Mouse (Mus musculus) left cerebral cortex, postnatal 10 days (tissue): ENCODE measurements at regions not wholly inside any gene's neighbourhood (a gene's known extent, or its start where the extent isn't known, plus 50 kb on each side); places are given as distances from the start of the nearest gene placed in this dataset.
A peak's percentile ranks its signal among the peaks of the same experiment; 100 is the strongest.
"Not testable (repeated sequence)": the region's sequence is repeated elsewhere in the genome, so short reads cannot be mapped to it uniquely, and the experiment has no call there.

Source experiments
- DNase-seq, 2 experiments: peaks; one replicate each; pipeline ENCODE4 v3.0.0; 2021 to 2022; ENCODE audit warnings: low spot score in 2 of 2, mixed read lengths in 1 of 2; ENCODE audit errors: extremely low spot score in 1 of 2
- intact Hi-C: fragments of 180-260 bp; cut with DNase I; formaldehyde crosslinking; loops from one replicate; pipeline ENCODE4 v1.15.1; 2025

DNA sequence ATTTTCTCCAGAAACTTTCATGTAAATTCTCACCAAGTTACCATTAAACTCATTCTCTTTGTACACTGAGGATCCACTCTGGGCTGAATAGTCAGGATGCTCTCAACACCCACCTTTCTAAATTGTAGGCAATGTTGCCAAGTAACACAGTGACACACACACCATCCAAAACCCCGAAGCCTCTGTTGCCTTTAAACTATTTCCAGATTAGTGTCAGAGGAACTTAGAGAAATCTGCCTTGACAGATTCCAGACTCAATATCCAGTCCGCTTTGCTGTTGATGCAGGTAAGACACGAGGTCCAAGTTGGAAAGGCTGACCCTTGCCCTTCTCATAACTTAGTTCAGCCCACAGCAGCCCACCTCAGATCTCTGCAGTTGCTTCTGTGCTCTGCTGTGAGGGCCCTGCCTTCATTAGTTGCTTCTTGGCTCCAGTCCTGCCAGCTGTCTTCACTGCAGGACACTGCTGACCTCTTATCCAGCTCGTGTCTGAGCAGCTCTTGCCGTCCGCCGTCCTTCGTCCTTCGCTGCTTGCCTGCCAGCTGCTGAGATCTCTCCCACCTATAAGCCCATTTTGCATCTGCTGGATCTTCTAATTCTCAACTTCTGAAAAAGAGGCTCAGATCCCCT lies 306.4 kb upstream of the Tbl1xr1 start:
- intact Hi-C loops = no loop called here
- DNase-seq = peak in 1 of 2 experiments; percentile 42

DNA sequence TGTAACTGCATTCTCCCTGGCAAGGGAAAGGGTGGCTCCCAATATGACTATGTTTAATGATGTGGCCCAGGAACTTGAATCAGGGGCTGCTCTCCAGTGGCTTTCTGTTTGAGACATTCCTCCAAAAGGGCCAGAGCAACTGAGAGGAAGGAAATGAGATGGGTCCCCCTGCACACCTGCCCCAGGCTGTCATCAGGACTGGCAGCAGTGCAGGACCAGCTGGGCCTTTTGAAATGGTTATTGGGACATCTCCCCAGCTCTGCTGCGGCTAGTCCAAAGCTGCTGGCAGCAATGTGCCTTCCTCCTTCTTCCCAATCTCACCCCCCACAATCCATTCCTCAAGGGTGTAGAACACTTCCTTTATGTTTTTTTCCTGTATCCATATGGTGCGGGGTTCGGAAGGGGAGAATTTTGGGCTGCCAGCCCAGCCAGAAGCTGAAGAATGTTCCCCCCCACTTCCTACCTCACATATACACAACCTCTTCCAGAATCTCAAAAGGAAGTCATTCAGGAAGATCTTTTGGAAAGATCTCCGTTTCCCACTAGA lies 304.6 kb upstream of the Tbl1xr1 start:
- DNase-seq = no peak
- intact Hi-C loops = no loop called here

DNA sequence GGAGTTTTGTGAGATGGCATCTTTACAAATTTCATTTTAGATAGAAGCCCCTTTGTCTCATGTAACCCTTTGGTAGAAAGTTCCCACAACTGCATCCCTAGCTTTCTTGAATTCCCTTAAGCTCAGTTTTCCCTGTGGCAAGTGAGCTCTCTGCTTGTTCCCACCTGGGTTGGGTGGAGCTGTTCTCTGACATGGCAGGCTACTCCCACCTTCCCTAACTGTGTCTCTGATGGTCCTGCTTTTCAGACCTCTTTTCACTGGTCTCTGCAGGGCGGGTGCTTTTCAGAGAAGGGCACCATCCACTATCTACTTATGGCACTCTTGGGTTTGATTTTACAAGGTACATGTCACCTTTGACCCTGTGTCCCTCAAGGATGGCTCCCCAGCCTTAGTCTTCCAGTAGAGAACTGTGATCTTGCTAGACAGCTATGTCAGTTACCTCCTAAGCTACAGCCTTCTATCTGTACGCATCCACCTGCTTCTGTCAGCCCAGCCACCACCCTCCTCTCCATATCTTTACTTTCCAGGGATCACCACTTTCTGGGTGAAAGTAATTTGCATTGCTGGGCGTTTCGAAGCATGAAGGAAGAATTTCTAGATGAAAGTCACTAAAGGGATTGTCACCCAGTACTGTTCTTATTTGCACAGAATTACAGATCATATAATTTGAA lies 302.1 kb upstream of the Tbl1xr1 start:
- no peak for DNase-seq
- intact Hi-C loops = no loop called here

DNA sequence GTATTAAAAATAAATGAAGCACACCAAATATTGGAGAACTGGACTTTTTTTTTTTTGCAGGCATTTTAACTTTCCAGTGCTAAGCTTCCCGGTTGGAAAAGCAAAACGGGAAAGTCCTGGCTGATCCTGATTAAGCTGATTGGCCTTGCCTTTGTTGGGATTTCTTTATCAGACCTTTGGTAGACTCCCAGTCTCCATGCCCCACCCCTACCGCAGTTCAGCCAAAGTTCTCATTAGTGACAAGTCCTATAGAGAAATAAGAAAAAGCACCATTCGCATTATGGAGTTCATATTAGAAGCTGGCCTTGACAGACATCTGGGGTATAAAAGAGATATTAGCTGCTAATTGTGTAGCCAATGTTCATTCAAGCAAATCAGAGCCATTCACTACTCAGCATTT lies 297.7 kb upstream of the Tbl1xr1 start:
- no peak for DNase-seq
- intact Hi-C loops = no loop called here

DNA sequence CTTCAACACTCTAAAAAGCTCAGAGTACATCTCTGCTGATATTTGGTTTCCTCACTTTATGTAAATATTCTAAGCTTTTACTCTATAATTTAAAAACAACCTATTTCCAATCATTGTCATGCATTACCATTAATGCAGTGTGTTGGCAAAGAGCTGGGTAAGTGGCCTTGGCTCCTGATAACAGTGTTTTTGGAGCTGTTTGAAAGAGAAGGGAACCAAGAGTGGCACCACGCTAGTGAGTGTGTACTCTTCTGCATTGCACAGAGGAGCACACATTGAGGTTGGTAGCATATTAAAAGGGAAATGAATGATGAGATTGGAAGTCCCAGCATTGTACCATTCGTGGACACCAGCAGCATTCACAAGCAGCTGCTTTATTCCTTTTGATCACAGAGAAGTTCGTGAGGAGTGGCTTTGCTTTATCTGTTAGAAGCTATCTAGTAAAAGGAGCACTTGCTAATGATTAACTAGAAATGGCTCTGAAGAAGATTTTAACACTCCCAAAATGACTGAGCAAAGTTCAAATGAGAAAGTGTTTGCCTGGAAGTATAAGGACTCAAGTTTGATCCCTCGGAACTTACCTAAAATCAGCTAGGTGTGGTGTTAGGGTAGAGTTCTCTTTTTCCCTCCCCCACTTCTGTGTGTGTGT lies 284.3 kb upstream of the Tbl1xr1 start:
- DNase-seq = no peak
- intact Hi-C loops = no loop called here

DNA sequence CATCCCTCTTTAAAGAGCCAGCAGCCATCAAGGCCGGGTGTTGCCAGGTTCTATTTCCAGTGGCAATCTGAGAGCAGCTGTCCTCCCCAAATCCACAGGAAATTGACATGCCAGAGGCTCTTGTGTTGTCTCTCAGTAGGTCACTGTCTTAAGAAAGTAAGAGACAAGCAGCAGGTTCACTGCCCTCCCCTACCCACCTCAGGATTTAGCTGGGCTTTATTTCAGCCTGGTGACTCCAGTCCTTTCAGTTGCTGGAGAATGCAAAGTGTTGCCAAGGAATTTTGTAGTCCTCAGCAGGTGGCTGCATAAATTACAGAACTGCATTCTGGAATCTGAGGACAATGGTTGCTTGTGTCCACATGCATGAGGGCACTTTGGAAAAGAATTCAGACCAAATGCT lies 278.3 kb upstream of the Tbl1xr1 start:
- peak in 1 of 2 experiments; percentile 20 for DNase-seq
- intact Hi-C loops = no loop called here

DNA sequence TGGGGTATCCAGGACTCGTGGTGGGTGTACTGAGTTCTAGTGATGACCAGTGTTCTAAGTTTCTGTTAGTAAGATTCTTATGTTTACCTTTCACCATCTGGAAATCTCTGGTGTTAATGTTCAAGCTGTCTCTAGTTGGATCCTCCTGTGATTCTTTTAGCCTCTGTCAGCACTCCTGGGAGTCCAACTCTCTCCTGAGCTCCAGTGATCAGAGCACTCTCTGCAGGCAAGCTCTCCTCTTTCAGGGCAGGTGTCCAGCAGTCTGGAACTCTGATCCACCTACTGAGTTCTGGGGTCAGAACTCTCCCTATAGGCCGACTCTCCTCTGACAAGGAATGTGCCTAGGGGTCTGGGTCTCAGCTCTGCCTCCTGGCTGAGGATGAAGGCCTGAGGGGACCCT lies 272.6 kb upstream of the Tbl1xr1 start:
- DNase-seq, intact Hi-C loops: not testable (repeated sequence)

DNA sequence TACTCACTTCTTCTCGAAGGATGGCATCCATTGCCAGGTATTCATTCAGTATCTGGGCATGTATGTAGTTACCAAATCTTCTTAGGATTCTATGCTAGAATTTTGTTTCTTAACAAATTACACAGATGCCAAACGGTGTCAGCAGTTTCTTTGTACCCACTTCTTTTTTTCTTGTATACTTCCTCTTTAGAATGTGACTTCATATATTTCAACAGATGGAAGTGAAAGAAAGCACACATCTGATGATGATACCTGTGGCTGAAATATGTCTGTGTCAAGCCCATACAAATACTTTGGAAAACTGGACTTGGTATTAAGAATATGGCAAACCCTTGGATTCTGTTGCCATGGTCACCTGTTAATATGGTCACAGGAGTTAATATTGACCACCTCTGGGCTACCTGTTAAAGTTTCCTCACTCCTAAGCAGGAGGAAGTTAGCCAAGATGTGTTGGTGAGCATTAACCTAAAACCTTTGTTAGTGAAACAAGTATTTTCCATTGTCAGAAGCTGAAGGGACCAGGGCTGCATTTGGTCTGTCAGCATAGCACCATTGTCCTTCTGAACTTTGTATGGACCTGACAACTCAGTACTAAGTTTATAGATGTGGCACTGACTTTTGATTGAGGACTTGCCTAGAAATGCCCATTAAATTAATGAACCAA lies 269.8 kb upstream of the Tbl1xr1 start:
- intact Hi-C loops = no loop called here
- DNase-seq = no peak

DNA sequence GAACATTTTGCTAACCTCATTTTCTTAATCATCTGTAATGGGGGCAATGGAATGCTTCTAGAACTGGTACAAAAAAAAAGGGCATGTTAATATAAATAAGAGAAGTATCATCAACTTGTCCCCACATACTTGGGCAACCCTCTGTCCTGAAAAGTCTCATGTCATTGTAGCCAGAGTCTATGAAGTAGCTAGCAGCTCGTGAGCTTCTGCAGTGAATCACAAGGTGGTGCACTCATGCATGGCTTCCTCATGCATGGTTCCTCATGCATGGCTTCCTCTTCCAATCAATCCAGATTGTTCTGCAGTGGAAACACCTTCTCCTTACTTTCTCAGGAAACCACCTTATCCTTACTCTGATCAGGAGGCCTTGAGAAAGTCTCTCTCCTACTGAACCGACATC lies 267.9 kb upstream of the Tbl1xr1 start:
- intact Hi-C loops = no loop called here
- DNase-seq = no peak

DNA sequence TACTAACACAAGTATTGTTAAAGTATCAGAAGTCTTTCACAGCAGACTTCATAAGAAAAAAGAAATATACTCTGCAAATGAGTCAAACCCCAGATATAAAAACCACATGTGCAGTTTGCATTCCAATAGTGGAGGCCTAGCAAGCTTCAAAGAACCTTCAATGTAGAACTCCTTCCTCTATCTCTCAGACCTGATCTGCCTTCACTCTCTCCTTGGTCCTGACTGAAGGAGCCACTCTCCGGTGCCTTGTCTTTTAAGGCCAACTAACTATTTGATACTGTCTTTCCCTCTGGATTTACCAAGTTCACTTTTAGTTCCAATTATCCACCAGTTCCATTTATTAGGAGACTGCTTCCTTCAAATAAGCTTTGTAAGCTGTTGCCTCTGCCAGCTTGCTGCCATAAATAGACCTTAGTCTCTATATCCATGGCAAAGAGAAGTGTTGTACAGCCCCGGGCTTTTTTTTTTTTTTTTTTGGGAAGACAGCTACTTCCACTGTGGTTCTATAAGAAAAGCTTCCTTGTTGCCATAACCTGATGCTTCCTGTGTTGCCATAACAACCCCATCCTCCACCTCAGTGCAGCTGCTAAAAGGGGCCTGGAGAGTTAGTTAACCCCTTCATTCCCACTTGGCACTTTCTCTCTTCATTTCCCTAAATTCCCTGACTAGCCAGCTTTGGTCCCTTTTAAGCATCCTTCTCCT lies 266.5 kb upstream of the Tbl1xr1 start:
- intact Hi-C loops = loop anchor here (10.0 kb wide), 1 partner anchor 125 kb away; no protein-coding TSS in a partner anchor
- peak; percentile 28 to 42 for DNase-seq

DNA sequence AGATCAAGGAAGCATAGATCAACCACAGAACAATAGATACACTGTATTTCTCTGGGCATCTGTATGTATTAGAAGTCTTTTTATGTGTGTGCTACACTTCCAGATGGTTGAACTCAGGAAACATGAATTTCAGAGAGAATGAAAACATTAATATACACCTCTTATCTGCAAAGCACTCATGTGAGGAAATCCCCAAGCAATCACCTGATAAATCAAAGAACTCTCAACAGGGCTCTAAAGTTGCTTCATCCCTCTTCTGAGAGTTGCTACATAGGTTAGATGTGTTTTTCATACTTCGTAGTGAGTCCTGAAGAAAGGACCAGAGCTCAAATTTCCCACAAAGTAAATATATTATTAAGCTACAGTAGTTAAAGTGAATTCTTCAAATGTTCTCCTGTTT lies 263.1 kb upstream of the Tbl1xr1 start:
- DNase-seq = no peak
- intact Hi-C loops = loop anchor here (10.0 kb wide), 1 partner anchor 121 kb away; no protein-coding TSS in a partner anchor

DNA sequence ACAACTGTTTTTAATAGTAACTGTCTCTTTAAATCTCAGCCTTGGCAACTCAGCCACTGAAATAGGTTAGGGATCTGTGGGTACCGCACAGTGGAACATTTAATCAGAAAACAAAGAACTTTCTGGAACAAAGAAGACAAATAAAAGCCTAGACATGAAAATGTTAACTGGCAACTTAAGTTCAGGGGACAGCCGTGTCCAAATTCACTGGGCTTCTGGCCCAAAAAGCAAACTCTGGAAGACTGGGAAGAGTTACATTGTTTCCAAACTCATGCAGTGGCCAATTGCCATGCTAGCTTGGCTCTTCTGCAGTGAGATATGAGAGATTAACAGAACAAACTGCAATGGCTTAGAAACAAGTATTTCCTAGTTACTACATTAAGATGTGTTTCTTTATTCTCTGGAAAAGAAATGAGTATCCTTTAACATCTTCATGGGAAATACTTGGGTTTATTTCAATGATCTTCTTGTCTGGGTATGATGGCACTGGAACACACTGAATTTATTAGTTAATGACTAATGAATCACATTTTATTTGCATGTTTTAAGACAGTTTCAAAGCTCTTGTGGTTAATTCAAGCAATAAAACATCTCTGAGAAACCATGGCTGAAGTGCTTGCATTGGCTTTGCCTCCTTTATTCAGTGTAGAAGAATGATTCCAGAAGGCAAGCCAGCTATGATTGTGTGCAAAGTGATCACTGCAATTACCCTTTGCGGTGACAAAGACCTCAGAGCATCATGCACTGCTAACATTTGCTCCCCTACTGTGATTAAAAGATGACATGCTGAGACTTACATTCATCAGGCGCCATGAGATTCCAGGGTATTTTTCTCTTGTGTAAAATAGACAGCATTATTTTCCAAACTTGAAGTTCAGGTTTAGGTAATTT lies 259.2 kb upstream of the Tbl1xr1 start:
- DNase-seq = no peak
- intact Hi-C loops = loop anchor here (10.0 kb wide), 1 partner anchor 118 kb away; no protein-coding TSS in a partner anchor

DNA sequence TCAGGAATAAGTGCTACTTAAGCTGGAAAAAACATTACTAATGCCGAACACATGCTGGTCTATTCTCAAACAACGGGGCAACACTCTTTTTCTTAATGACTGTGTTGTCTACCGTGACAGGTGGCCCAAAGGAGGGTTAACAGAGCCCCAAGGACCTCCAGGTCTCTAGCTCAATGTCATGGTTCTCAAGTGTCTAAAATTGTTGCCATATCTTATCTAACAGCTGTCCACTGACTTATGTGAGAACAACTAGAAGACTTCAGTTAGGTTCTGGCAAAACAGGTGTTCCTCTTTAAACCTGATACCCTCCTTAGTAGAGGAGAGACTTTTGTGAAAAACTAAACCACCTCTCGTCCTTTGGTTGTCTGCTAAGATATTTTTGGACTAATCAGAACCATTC lies 257.4 kb upstream of the Tbl1xr1 start:
- intact Hi-C loops = loop anchor here (10.0 kb wide), 1 partner anchor 116 kb away; no protein-coding TSS in a partner anchor

DNA sequence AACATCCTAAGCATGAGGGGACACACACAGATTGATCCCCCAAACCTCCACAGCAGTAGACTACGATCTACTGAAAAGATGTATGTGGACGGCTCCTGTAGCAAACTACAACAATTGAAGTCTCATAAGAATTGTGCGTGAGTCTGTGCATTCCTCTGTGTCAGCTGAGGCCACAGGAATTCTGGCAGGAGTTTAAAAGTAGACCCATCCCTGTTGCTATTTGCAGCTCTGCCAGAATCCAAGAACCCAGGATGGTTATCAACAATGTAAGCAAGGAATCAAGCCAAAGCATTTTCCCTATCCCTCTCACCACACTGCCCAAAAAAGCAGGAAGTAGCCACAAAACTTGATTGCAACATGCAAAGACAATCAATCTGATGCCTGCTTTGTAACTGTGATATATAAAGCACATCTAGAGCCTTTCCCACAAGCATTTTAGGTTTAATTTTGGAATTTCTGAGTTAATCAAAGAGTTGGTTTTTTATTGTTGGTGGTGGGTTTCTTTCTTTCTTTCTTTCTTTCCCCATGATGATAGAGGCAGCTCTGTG lies 256.3 kb upstream of the Tbl1xr1 start:
- no peak for DNase-seq
- intact Hi-C loops = no loop called here

More for the DNA sequence above, 257.4 kb upstream of the Tbl1xr1 start:
- DNase-seq = no peak

DNA sequence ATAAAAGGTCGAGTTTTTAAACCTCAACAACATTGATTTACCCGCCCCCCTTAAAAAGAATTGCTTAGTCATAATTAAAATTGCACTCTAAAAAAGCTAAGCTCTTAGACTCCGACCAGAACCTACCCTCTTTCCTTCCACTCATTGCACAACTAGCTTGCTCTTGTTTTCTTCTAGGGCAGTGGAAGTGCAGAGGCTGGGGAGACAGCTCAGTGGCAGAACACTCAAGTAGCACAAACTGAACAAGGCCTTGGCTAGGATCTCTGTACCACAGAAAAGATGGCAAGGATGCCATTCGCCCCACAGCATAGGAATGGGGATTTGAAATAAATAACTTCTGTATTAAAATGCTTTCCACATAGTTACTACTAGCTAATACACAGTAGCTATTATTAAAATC lies 253.8 kb upstream of the Tbl1xr1 start:
- DNase-seq = no peak
- intact Hi-C loops = no loop called here

DNA sequence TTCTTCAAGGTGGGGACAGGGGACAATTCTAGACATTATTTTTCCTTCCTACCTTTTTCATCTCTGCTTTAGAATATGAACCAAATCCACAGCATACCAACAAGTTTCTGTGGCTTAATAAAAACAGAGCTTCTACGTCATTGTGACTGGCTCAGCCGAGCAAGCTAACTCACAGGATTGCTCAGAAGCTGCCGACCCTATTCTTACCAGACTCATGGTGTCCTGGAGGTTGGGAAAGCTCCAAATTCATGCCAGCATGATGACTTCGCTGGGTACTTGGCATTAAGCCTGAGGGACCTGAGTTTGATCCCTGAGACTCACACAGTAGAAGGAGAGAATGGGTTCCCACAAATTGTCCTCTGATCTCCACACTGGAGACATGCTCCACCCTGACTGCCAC lies 253.1 kb upstream of the Tbl1xr1 start:
- intact Hi-C loops = no loop called here

DNA sequence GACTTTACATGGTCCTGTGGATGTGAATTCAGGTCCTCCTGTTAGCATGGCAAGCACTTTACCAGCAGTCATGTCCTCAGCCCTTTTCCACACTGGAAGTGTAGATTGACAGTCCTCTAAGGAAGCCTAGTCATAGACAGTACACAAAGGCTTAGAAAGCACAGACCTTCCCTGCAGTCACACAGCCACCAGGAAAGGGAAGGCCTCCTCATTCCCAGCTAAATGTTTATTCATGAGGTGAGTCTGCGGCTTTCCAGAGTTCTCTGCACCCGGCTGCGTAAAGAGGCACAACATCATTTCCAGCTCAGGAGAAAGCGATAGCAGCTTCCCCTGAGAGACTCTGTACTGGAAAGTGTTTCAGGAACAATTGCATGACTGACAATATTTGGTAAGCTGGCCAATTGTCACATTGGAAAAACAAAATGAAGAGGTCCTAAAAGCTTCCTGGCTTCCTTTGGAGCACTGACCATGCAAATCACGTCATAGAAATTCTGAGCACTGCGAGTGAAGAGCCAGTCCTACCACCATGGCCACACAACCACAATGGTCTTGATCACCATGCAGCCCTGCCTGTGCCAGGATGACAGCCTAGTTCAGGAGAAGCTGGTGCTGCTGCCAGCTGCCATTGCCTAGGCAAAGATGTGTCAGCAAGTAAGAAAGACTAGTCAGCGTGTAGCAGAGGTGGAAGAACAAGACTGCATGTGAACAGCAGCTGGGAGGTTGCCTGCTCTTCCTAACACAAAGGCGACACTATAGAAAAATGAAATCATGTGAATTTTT lies 252.2 kb upstream of the Tbl1xr1 start:
- intact Hi-C loops = no loop called here
- DNase-seq = peak in 1 of 2 experiments; percentile 22

More for the DNA sequence above, 253.1 kb upstream of the Tbl1xr1 start:
- DNase-seq = no peak
